Mouse (Mus musculus) mammary gland, adult 2 months (tissue): ENCODE measurements around the gene Gm9837. TPM values are rescaled to one million over a fixed set of nuclear protein-coding genes. Genes with fewer than 3 reads are reported as not detected.

Source experiments
- polyA plus RNA-seq: library from polyadenylated mRNA; depleted of rRNA; stranded (reverse); fragments of >200 nt; gene quantifications from 2 replicates; pipeline ENCODE4 v1.2.3, GENCODE M21; 2012; ENCODE audit warnings: low replicate concordance; rRNA removed

The Gm9837 gene
- not detected in 2 replicates for polyA plus RNA-seq

DNA sequence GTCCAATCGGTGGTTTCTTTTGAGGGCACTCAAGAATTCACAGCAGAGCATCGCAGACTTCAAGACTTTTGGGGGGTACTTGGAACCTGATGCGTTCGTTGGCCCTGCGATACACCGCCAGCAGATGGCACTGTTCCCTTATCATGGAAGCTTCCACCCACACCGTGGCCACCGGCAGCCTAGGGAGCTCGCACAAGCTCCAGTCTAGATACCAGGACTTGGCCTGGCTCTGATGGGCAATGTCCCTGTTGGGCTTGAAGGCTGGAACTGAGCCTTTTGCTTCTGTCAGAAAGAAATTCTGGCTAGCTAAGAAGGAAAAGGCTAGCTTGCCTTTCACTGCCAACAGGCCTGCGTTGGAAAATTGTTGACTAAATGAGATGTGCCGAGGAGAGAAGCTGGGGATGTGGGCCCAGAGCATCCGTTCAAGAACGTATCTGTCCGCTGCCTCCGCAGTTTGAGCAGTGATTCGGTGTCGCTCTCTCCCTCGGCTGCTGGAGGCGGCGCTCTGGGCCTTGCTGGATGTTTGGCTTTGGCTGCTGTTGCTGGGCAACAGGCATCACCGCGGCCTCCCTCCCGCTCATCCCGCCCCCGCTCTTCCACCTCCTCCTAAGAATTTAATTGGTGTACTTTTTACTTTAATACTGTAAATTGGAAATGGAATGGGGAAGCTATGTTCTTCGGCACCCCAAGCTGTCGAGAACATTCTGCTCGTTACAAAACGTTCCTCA, at the start of gene Gm9837:
Gene Gm9837 (minus strand): TSS at position 512 of the 728 bp plus-strand sequence.

DNA sequence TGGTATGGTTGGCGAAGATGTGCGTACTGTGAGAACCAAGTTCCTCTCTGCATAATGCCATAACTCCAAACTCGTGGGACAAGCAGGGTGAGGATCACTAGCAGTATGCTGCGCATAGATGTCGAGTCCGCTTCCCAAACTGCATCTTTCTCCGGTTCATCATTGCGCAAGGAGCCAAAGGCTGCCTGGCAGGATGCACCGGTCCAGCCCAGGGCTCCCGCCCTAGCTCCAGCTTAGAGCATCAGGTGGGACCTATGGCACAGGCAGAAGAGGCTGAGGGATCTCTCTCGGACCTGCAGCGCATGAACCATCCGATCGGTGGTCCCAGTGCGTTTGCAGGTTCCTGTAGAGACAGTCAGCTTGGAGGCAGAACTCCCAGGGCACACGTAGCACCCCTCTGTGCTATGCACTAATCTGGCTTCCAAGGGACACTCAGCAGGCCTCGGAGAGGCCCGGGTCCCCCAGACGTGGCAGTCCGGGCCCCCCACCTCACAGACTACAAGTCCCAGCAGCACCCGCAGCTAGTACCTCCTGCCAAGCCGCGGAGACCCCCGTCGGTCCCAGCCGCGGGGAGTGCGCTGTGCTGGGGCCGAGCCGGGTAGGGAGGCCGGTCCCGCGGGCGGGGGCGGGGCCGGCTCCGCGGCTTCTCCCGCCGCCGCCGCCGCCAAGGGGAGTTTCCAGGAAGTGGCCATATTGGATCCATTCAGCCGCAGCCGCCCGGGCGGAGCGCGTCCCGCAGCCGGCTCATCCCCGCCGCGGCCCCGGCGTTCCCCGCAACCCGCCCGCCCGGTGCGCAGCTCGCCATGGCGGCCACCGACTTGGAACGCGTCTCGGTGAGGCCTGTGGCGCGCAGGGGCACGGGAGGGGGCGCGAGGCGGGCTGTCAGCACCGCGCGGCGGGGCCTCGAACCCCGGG, 49.2 kb upstream of the Gm9837 start, which contains the start of gene Sept8:
Gene Sept8 (plus strand): TSS at position 51 of the 915 bp plus-strand sequence.

DNA sequence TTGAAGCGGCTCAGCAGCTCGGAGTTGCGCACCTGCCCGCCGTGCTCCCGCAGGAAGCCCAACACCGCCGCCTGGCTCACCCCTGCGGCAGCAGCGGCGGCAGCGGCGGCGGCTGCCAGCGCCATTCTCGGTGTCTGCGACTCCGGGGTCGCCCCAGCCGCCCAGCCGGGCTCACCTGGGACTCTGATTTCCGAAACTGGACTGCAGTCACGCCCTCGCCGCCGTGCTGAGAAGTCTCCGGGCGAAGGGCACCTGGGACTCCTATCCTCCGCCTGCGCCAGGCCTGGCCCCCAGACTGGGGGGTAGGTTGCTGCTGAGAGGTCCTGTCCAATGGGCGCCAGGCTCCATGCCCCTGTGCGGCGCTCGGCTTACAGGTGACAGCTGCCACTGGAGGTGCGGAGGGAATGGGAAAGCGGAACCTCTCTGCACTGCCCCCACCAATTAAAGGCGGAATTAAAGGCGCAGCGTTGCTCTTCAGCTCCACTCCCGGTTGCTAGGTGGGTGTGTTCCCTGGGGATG, 9.6 kb upstream of the Gm9837 start, which contains the start of the genes Gm9945 and Sowaha:
Gene Gm9945 (plus strand): TSS at position 384 of the 519 bp plus-strand sequence.
Gene Sowaha (minus strand): TSS at position 492 of the 519 bp plus-strand sequence.

DNA sequence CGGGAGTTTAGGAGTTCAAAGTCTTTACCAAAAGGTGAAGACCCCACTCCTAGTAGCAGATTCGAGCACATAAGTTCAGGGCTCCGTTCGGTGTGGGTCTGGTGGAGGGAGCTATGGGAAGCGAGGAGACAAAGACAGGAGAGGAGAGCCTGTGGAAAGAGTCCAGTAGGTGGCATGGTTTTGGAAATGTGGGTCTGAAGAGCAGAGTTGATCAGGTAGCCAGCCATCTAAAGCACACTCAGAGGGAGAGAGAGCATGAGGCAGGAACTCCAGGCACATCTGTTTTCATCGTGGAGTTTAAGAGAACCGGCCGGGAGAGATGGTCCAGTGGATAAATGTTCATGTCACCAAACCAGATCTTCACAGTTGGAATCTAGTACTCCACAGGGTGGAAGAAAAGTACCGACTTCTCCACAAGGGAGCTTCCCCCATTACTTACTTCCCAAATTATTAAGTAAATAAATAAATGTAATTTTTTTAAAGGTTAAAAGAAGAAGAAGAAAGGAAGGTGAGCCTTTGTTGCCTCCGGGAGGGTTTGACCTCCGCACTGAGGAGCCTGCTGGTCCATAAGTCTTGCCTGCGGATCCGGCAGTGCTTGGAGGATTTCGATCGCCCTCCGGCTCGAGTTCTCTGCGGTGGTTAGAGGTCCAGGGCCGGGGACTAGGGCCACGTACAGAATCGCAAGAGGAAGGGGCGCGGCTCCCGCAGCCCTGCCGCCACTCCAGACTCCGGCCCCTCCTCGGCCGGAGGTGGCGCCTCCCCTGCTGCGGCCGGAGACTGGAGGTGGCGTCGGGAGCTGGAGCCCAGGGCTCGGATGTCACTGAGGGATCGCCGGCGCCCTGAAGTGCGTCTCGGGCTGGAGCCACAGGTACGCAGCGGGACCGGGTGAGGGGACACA, 13.6 kb downstream of the Gm9837 start, which contains the start of the genes Gm10447 and Shroom1:
Gene Gm10447 (minus strand): TSS at position 637 of the 898 bp plus-strand sequence.
Gene Shroom1 (plus strand): TSS at position 732 of the 898 bp plus-strand sequence.

DNA sequence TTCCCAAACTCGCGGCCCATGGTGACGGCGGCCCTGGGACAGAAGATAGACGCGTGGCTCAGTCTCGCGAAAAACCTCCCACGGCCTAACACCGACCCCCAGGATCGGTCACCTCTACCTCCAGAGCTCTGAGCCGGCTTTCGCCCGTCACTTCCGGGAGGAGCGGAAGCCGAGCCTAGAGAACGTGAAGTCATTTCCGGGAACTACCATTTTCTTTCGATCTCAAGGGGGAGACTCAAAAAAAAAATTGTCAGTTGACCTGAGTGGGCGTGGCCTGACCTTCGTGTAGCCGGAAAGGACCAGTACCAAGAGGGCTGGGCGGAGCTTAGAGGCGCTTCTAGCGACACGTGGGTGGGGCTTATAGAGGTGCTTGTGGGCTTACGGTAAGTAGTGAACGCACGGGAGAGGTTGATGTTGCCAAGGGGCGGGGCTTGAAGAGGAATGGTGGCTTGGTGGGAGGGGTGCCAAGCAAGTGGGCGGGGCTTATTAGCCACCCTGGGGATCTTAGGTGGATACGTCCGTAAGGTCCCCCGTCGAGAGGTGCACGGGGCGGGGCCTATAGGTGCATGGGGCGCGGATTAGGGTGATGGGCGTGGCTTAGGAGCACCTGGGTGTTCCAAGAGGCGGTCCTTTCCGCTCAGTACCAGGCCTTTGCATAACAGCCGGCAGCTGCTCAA, 39.5 kb downstream of the Gm9837 start, which contains the start of the genes Uqcrq and Gdf9:
Gene Uqcrq (minus strand): TSS at position 162 of the 677 bp plus-strand sequence.
Gene Gdf9 (plus strand): TSS at position 354 of the 677 bp plus-strand sequence.

DNA sequence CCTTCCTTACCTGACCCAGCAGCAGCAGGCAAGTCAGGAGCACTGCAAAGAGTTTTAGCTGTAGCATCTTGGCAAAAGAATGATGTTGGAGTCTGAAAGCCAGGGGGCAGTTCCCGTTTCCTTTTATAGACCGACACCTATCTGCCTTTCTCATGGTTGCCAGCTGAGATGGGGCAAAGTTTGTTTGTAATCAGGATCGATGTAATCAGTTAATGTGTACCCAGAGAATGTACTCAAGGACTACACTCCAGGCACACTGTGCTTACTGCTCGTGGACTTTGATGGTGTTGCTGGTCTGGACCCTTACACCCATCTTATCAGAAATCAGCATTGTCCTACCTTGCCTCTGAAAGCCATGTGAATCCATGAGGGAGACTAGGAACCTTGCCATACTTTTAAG, 47.2 kb downstream of the Gm9837 start, which contains the start of gene Leap2:
Gene Leap2 (minus strand): TSS at position 135 of the 400 bp plus-strand sequence.

Other genes with a start within 250 kb of the Gm9837 start
- gene Hspa4, start 170.0 kb downstream of the Gm9837 start, polyA plus RNA-seq = 19.7 and 35.9 TPM in 2 replicates
- 5.2 and 9.7 TPM in 2 replicates for gene Zcchc10, start 145.8 kb downstream of the Gm9837 start, polyA plus RNA-seq
- gene Aff4, start 119.6 kb downstream of the Gm9837 start, polyA plus RNA-seq = 12.0 and 34.4 TPM in 2 replicates
- gene Leap2, start 47.3 kb downstream of the Gm9837 start, polyA plus RNA-seq = 0.44 TPM in 1 of 2 replicates, not detected in the other
- 812 and 888 TPM in 2 replicates for gene Uqcrq, start 39.6 kb downstream of the Gm9837 start, polyA plus RNA-seq
- gene Gdf9, start 39.5 kb downstream of the Gm9837 start, polyA plus RNA-seq = 1.2 and 1.8 TPM in 2 replicates
- gene Gm10447, start 13.4 kb downstream of the Gm9837 start, polyA plus RNA-seq = 0.56 and 0.69 TPM in 2 replicates
- 5.9 and 8.6 TPM in 2 replicates for gene Shroom1, start 13.3 kb downstream of the Gm9837 start, polyA plus RNA-seq
- not detected in 2 replicates for gene Gm9945, start 9.7 kb upstream of the Gm9837 start, polyA plus RNA-seq
- 0.06 and 0.10 TPM in 2 replicates for gene Sowaha, start 9.8 kb upstream of the Gm9837 start, polyA plus RNA-seq
- 31.3 and 35.0 TPM in 2 replicates for gene Sept8, start 48.8 kb upstream of the Gm9837 start, polyA plus RNA-seq
- 3.7 and 10.5 TPM in 2 replicates for gene Kif3a, start 96.9 kb upstream of the Gm9837 start, polyA plus RNA-seq
- gene Il4, start 148.2 kb upstream of the Gm9837 start, polyA plus RNA-seq = 0.63 TPM in 1 of 2 replicates, not detected in the other
- gene Il13, start 164.2 kb upstream of the Gm9837 start, polyA plus RNA-seq = 0.16 and 0.18 TPM in 2 replicates
- 4.5 and 5.6 TPM in 2 replicates for gene Rad50, start 236.8 kb upstream of the Gm9837 start, polyA plus RNA-seq